Mouse (Mus musculus) lung, adult 18-20 months (tissue): ENCODE measurements around the gene Asb4.
"Not testable (repeated sequence)": the region's sequence is repeated elsewhere in the genome, so short reads cannot be mapped to it uniquely, and the experiment has no call there.

Experiments used
- DNase-seq, 2 experiments: peaks; one replicate each; pipeline ENCODE4 v3.0.0; 2022; ENCODE audit warnings: mixed read lengths in 2 of 2

Gene Asb4

GRCm38 (mm10) chr6:5383336-5384177, at the start of gene Asb4:
Gene Asb4, plus strand, starts transcription at chr6:5383386.
- DNase-seq = no peak

GRCm38 (mm10) chr6:5334021-5334420, 49.2 kb upstream of the Asb4 start:
- no peak for DNase-seq

DNA sequence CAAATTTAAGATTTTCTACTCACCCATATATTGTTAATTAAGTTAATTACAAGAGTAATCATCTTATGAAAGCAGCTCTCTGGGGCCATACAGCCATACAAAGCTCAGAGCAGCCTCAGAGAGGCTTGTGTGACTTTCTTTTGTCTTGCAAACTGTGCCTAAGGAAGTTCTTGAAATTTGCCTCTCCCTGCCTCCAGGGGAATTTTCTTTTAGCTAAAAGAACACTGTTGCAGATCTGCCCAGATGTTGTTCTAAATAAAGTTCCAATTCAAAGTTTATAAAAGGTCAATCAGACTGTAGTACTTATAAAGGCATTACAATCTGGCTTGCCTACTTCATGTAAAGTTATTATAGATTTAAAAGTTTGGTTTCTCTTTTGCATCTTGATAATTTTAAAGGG, 47.2 kb upstream of the Asb4 start:
- not testable (repeated sequence) for DNase-seq

GRCm38 (mm10) chr6:5338781-5339180, 44.4 kb upstream of the Asb4 start:
- DNase-seq = not testable (repeated sequence)

GRCm38 (mm10) chr6:5339283-5339682, 43.9 kb upstream of the Asb4 start:
- not testable (repeated sequence) for DNase-seq

DNA sequence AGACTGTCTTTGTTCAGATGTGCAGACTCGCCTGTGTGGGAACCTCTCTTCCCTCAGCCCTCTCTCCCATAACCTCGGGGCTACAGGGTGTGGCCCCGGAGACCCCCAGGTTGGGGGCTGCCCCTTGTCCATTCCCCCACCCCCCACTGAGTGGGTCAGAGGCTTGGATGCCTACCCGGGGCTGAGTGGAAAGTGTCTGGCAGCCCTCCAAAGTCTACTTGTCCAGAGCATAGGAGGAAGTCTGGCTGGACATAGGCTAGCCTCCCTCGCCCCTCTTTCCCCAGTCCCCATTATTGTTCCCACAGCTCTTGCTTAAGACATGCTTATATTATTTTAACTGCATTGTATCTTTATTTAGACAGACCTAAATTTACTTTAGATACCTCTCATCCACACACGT, 38.9 kb upstream of the Asb4 start:
- peak in 1 of 2 experiments; percentile 6 for DNase-seq

DNA sequence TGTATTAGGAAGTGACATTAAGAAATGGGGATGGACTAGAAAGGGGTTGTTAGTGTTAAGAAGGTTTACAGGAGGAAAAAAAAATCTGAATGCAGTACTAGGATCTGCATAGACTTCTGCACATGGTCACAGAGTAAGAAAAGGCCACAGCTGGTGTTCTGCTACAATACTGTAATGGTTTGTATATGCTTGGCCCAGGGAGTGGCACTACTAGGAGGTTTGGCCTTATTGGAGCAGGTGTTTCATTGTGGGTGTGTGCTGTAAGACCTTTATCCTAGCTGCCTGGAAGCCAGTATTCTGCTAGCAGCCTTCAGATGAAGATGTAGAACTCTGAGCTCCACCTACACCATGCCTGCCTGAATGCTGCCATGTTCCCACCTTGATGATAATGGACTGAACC, 25.3 kb upstream of the Asb4 start:
- DNase-seq = no peak

- DNase-seq = no peak
Measured at GRCm38 (mm10) chr6:5360402-5360801, 22.8 kb upstream of the Asb4 start.

DNA sequence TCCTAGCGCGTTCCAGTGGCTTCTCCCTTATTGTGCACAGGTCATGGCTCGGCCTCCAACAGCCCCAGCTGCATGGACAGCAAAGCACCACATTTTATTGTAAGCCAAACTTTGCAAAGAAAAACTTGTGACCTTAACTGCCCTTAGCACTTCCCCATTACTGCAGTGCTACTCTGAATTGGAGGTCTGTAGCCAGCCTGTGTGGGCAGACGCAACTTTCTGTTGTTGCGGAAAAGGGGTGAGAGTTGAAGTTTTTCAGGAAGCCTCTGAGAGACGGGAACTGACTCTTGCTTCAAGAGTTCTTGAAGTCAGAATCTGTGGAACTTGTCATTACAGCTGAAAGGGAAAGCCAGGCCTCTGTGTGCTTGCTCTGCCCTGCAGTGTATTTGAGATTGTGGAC, 21.2 kb upstream of the Asb4 start:
- DNase-seq = peak; percentile 20 to 24

DNA sequence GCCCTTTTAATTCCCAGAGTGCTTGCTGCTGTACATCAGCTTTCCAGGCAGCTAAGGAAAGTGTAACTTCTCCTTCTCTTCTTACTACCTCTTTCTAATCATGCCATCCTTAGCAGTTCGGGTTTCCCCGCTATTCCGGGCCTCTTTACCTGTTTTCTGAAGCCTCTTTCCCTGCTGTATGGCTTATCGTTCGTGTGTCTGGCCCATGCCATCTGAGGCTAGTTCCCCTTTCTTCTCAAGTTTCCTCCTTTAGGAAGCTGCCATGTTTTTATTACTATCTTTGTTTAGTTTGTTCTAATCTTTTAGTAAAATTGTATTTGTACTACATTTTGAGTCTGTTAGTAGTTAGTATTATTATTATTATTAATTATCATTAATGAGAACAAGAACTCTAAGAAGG, 17.3 kb upstream of the Asb4 start:
- DNase-seq = no peak

GRCm38 (mm10) chr6:5376884-5377283, 6.3 kb upstream of the Asb4 start:
- no peak for DNase-seq

DNA sequence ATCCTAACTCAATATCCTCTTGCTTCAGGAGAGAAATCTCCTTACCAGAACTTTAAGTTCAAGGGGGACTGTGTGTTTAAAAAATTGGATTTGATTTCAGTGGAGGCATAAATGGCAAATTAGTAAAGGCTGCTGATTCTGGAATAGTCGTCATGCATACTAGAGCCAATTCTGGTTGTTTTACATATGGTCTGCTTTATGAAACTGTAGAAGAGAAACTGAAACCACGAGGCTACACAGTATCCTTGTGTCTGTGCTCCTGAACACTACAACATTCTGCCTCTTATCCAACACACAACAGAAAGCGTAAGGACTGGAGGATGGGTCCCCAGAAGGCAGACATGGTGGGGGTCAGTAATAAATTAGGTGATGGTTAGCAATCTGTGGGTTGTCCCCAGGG, 4.1 kb upstream of the Asb4 start:
- no peak for DNase-seq

DNA sequence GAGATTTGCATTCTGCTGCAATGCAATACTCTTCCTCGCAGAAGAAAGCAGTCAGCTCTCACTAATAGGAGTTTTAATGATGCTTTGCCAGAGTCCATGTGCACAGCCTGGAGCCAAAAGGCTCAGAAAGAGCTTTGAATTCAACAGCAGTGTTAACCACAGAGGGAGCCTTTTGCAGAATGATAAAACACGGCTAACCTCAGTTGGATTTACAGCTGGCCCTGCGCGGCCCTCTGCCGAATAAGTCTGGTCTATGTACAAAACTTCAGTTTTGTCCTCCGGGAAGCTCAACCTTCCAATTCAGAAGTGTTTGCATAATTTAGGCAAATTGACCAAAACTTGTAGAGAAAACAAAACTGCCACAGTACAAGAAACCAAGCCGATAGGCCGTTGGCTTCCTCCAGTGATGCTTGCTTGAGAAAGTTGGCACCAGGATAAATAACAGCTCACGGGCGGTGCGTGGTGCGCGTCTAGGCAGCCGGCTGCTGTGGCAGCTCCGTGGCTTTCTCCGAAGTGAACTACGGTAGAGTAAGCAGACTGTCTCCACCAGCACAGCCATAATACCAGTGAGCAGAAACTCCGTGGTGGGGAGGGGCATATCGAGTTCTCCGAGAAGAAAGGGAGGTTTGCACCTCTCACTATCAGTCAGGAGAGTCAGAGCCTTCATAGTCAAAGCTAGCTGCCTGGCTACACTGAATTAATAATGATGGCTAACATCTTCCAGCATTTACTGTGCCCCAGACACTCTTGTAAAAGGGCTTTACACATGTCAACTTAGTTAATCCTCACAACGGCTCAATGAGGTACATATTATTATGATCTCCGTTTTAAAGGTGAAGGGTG, 3.2 kb upstream of the Asb4 start:
- no peak for DNase-seq

GRCm38 (mm10) chr6:5380624-5381252, 2.4 kb upstream of the Asb4 start:
- no peak for DNase-seq

- DNase-seq = no peak
Measured at GRCm38 (mm10) chr6:5381918-5382582, 1.1 kb upstream of the Asb4 start.

- DNase-seq = peak; percentile 76 to 78
Measured at GRCm38 (mm10) chr6:5382583-5383215, 487 bp upstream of the Asb4 start.

GRCm38 (mm10) chr6:5384178-5384490, 948 bp downstream of the Asb4 start:
- DNase-seq = peak; percentile 62 to 68

GRCm38 (mm10) chr6:5385161-5385640, 2.0 kb downstream of the Asb4 start:
- no peak for DNase-seq

- DNase-seq = no peak
Measured at GRCm38 (mm10) chr6:5386486-5386885, 3.3 kb downstream of the Asb4 start.

GRCm38 (mm10) chr6:5387396-5387795, 4.2 kb downstream of the Asb4 start:
- no peak for DNase-seq

DNA sequence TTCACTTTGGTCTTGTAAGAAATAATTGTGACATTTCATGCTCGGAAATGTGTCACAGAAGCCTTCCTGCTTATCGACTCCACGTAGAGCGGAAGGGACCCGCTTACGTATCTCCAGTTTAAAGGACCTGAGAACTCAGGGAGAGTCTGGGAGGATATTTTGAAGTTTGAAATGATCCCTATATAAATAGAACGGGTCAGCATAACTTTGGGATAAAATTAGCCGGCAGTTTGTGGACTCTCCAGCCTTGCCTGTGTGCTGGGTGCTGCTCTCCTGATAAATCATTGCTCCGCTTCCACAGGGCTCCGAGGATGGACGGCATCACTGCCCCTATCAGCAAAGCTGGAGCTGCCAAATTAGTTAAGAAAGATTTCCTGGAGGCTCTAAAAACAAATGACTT, 7.1 kb downstream of the Asb4 start:
- no peak for DNase-seq

DNA sequence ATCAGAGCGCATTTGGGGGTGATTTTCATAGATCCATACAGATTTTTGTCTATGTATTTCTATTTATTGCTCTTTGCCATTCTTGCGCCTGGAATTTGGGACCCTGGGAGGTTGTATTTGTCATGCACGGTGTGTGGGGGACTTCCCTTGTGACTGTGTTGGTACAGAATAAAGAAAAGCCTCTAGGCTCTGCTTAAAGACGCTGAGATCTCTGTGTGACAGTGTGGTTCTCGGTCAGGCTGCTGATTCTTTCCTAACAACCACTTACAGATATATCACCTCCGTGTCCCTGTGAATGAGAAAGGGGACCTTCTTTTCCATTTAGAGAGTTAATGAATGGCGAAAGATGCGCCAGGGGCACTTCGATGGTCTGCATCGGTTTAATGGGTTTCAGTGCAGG, 7.8 kb downstream of the Asb4 start:
- no peak for DNase-seq
